Mouse (Mus musculus) MEL (cell line): Measurements from ENCODE around the gene Tmem184c. TPM values are rescaled to one million over a fixed set of nuclear protein-coding genes. Genes with fewer than 3 reads are reported as not detected.

Experiments
- BHLHE40 ChIP-seq: IDR thresholded peaks from 2 replicates; pipeline ENCODE4 v1.6.1; 2012; ENCODE audit warnings: low read depth, mild to moderate bottlenecking, inconsistent platforms, low read length, improper control_type of control experiment, borderline replicate concordance
- CHD1 ChIP-seq: IDR thresholded peaks from 2 replicates; pipeline ENCODE4 v1.6.1; 2012; ENCODE audit warnings: low read depth, mild to moderate bottlenecking, inconsistent platforms, low read length, improper control_type of control experiment
- CTCF ChIP-seq, 3 experiments: IDR thresholded peaks in 2 of 3; conservative IDR thresholded peaks in 1 of 3; 2 replicates each; pipeline ENCODE4 v1.5.1; 2011 to 2012; ENCODE audit warnings: low read length in 3 of 3, low read depth in 2 of 3, mild to moderate bottlenecking in 2 of 3, improper control_type of control experiment in 1 of 3, inconsistent platforms in 1 of 3, mixed read lengths in 1 of 3, moderate library complexity in 1 of 3; ENCODE audit not compliant: control insufficient read depth in 1 of 3, insufficient read depth in 1 of 3, poor library complexity in 1 of 3, severe bottlenecking in 1 of 3
- E2F4 ChIP-seq: IDR thresholded peaks from 2 replicates; pipeline ENCODE4 v1.6.1; 2011; ENCODE audit warnings: low read depth, low read length, improper control_type of control experiment, borderline replicate concordance
- ELF1 ChIP-seq: IDR thresholded peaks from 2 replicates; pipeline ENCODE4 v1.6.1; 2014; ENCODE audit warnings: low read depth, mild to moderate bottlenecking, inconsistent platforms, low read length, improper control_type of control experiment, moderate library complexity
- GABPA ChIP-seq: IDR thresholded peaks from 2 replicates; pipeline ENCODE4 v1.6.1; 2012; ENCODE audit warnings: low read depth, mild to moderate bottlenecking, inconsistent platforms, low read length, improper control_type of control experiment, moderate library complexity
- GATA1 ChIP-seq: IDR thresholded peaks from 2 replicates; pipeline ENCODE4 v1.6.1; 2011; ENCODE audit warnings: low read depth, low read length, improper control_type of control experiment
- HCFC1 ChIP-seq: IDR thresholded peaks from 2 replicates; pipeline ENCODE4 v1.6.1; 2012; ENCODE audit warnings: low read depth, mild to moderate bottlenecking, inconsistent platforms, low read length, improper control_type of control experiment, moderate library complexity
- KAT2A ChIP-seq: conservative IDR thresholded peaks from 2 replicates; pipeline ENCODE4 v1.6.1; 2012; ENCODE audit warnings: low read depth, low read length, improper control_type of control experiment, inconsistent platforms
- MAZ ChIP-seq: IDR thresholded peaks from 2 replicates; pipeline ENCODE4 v1.6.1; 2012; ENCODE audit warnings: low read depth, mild to moderate bottlenecking, inconsistent platforms, low read length, improper control_type of control experiment
- POLR2A ChIP-seq, 2 experiments: IDR thresholded peaks; 2 replicates each; pipeline ENCODE4 v1.6.1; 2011 to 2012; ENCODE audit warnings: low read length in 2 of 2, mild to moderate bottlenecking in 2 of 2, control low read depth in 1 of 2, improper control_type of control experiment in 1 of 2, low read depth in 1 of 2, moderate library complexity in 1 of 2; ENCODE audit not compliant: control insufficient read depth in 1 of 2, insufficient read depth in 1 of 2, poor library complexity in 1 of 2
- RCOR1 ChIP-seq: IDR thresholded peaks from 2 replicates; pipeline ENCODE4 v1.6.1; 2012; ENCODE audit warnings: low read depth, mild to moderate bottlenecking, inconsistent platforms, low read length, improper control_type of control experiment
- SMC3 ChIP-seq: IDR thresholded peaks from 2 replicates; pipeline ENCODE4 v1.6.1; 2011; ENCODE audit warnings: low read depth, low read length, improper control_type of control experiment
- TCF12 ChIP-seq: IDR thresholded peaks from 2 replicates; pipeline ENCODE4 v1.6.1; 2014; ENCODE audit warnings: low read depth, mild to moderate bottlenecking, inconsistent platforms, low read length, improper control_type of control experiment, moderate library complexity
- USF2 ChIP-seq, 2 experiments: IDR thresholded peaks; 2 replicates each; pipeline ENCODE4 v1.6.1; 2011 to 2012; ENCODE audit warnings: improper control_type of control experiment in 2 of 2, low read length in 2 of 2, borderline replicate concordance in 1 of 2, inconsistent platforms in 1 of 2, low read depth in 1 of 2, mild to moderate bottlenecking in 1 of 2; ENCODE audit not compliant: insufficient read depth in 1 of 2
- ZC3H11A ChIP-seq: IDR thresholded peaks from 2 replicates; pipeline ENCODE4 v1.6.1; 2012; ENCODE audit warnings: low read depth, mild to moderate bottlenecking, inconsistent platforms, low read length, improper control_type of control experiment
- polyA plus RNA-seq, 2 experiments: library from polyadenylated mRNA; stranded (reverse) in 1 of 2; unstranded in 1 of 2; fragments of >175 nt in 1 of 2; fragments of >200 nt in 1 of 2; gene quantifications; 2 replicates each; pipeline versions ENCODE4 v1.2.1 to v1.2.4; 2012; ENCODE audit warnings: low replicate concordance in 2 of 2, low read depth in 1 of 2; ENCODE audit not compliant: insufficient read length in 2 of 2, insufficient read depth in 1 of 2, missing spikeins in 1 of 2
- total RNA-seq: library from RNA; depleted of rRNA; stranded (reverse); fragments of 300-350 nt; gene quantifications from 2 replicates; pipeline ENCODE4 v1.2.3, GENCODE M21; 2012; rRNA removed

Tmem184c gene
- total and polyA plus RNA-seq, 3 experiments, result 8.5 to 11.3 TPM; not detected in 1

DNA sequence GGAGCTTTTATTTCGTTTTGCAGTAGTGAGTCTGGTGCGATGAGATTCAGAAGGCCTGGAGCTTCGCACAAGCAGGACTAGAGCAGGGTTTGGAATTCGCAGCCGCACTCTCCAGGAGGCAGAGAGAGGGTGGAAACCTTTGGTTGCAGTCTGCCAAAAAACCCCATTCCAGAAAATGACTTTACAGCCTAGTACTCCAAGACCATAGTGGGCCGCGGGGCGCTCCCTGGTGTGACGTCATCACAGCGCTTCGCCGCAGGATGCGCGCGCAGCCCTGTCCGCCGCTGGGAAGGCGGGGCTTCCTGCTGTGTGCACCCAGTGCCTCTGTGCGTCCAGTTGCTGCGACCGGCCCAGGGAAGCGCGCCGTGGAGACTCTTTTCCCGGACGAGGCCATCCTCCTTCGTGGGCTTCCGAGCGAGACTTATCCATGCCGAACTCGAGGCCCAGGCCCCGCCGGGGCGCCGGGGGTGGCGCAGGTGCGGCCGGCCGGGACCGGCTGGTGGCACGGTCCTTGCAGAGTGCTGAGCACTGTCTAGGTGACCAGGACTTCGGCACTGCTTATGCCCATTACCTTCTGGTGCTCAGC is 61.3 kb downstream of the Tmem184c start, which contains the start of gene Prmt9 (continued):
- peak; percentile 53; the same call in 1 of the 2 replicates for TF ChIP-seq TCF12
- TF ChIP-seq CTCF (IDR thresholded peaks at IDR 0.05 in 2 of 3, conservative IDR thresholded peaks at IDR 0.05 in 1 of 3; ENCODE audit: control insufficient read depth in 1 of 3, insufficient read depth in 1 of 3, low read depth in 2 of 3, low read length in 3 of 3, poor library complexity in 1 of 3, severe bottlenecking in 1 of 3), result no peak
- no peak for TF ChIP-seq E2F4
- TF ChIP-seq SMC3, result no peak
- TF ChIP-seq RCOR1, result no peak
- no peak for TF ChIP-seq BHLHE40
- TF ChIP-seq MAZ, result no peak; the same call in 1 of the 2 replicates
- TF ChIP-seq KAT2A, result peak; percentile 59; the same call in 1 of the 2 replicates
- TF ChIP-seq GATA1, result no peak
- TF ChIP-seq POLR2A (IDR thresholded peaks at IDR 0.05; ENCODE audit: control insufficient read depth in 1 of 2, insufficient read depth in 1 of 2, low read depth in 1 of 2, low read length in 2 of 2, poor library complexity in 1 of 2), result peak; percentile 75 to 92
- peak; percentile 84 for TF ChIP-seq HCFC1
- no peak for TF ChIP-seq CHD1
- TF ChIP-seq ELF1, result peak; percentile 71
- TF ChIP-seq ZC3H11A, result no peak
- TF ChIP-seq GABPA, result no peak
- no peak for TF ChIP-seq USF2 (IDR thresholded peaks at IDR 0.05; ENCODE audit: borderline replicate concordance in 1 of 2, insufficient read depth in 1 of 2, low read depth in 1 of 2, low read length in 2 of 2)

Other genes starting within 250 kb of the Tmem184c start
- 11.8 and 13.1 TPM in 2 replicates for gene Arhgap10, start 92.7 kb downstream of the Tmem184c start, total RNA-seq
- gene Arhgap10, start 92.7 kb downstream of the Tmem184c start, polyA plus RNA-seq, result 10 to 100 TPM in 1 of 2 experiments, not detected in 1; 22.8 TPM
- gene Prmt9, start 61.3 kb downstream of the Tmem184c start, total RNA-seq, result 17.4 and 18.6 TPM in 2 replicates
- 10 to 100 TPM; 16.0 to 54.2 TPM for gene Prmt9, start 61.3 kb downstream of the Tmem184c start, polyA plus RNA-seq
- gene Ednra, start 113.8 kb upstream of the Tmem184c start, total RNA-seq, result not detected in 2 replicates
- gene Ednra, start 113.8 kb upstream of the Tmem184c start, polyA plus RNA-seq, result not detected